Mouse (Mus musculus) MEL (cell line): ENCODE data around the gene Kansl1. TPM values are rescaled to one million over a fixed set of nuclear protein-coding genes. Genes with fewer than 3 reads are reported as not detected.
A peak's percentile ranks its signal among the peaks of the same experiment; 100 is the strongest.

Experiments used
- DNase-seq: peaks from one replicate; pipeline ENCODE4 v3.0.0; 2011; ENCODE audit warnings: low read depth, low spot score
- H3K27ac ChIP-seq: 2 replicates; pipeline ENCODE4 v1.5.1; 2012; ENCODE audit warnings: low read depth, mild to moderate bottlenecking, control low read depth, low read length, moderate library complexity; ENCODE audit not compliant: control insufficient read depth
- H3K27me3 ChIP-seq, 2 experiments: fragments of 150-350 bp in 1 of 2; sonication (generic) in 1 of 2; 2 replicates each; pipeline ENCODE4 v1.6.1; 2012; ENCODE audit warnings: low read length in 2 of 2, mild to moderate bottlenecking in 2 of 2, improper control_type of control experiment in 1 of 2, moderate library complexity in 1 of 2; ENCODE audit not compliant: insufficient read depth in 2 of 2, control insufficient read depth in 1 of 2
- H3K36me3 ChIP-seq, 2 experiments: 2 replicates each; pipeline ENCODE4 v1.6.1; 2012 to 2014; ENCODE audit warnings: low read length in 2 of 2, improper control_type of control experiment in 1 of 2, inconsistent platforms in 1 of 2, mild to moderate bottlenecking in 1 of 2; ENCODE audit not compliant: insufficient read depth in 2 of 2, control insufficient read depth in 1 of 2
- H3K4me1 ChIP-seq, 2 experiments: fragments of 150-350 bp in 1 of 2; sonication (generic) in 1 of 2; 2 replicates each; pipeline ENCODE4 v1.6.1; 2012; ENCODE audit warnings: low read length in 2 of 2, improper control_type of control experiment in 1 of 2, mild to moderate bottlenecking in 1 of 2; ENCODE audit not compliant: insufficient read depth in 2 of 2, control insufficient read depth in 1 of 2
- H3K4me3 ChIP-seq, 2 experiments: fragments of 150-350 bp in 1 of 2; sonication (generic) in 1 of 2; 2 replicates each; pipeline ENCODE4 v1.5.1; 2012; ENCODE audit warnings: low read depth in 2 of 2, low read length in 2 of 2, mild to moderate bottlenecking in 2 of 2, moderate library complexity in 2 of 2, control low read depth in 1 of 2, improper control_type of control experiment in 1 of 2; ENCODE audit not compliant: control insufficient read depth in 1 of 2, insufficient read depth in 1 of 2
- H3K79me2 ChIP-seq: 2 replicates; pipeline ENCODE4 v1.6.1; 2012; ENCODE audit warnings: mild to moderate bottlenecking, low read length, moderate library complexity; ENCODE audit not compliant: control insufficient read depth, poor library complexity, insufficient read depth
- H3K9ac ChIP-seq: 2 replicates; pipeline ENCODE4 v1.6.1; 2012; ENCODE audit warnings: low read depth, mild to moderate bottlenecking, control low read depth, low read length, moderate library complexity; ENCODE audit not compliant: control insufficient read depth, poor library complexity, severe bottlenecking
- H3K9me3 ChIP-seq: fragments of 150-350 bp; sonication (generic); replicated peaks from 2 replicates; pipeline ENCODE4 v1.6.1; 2012; ENCODE audit warnings: mild to moderate bottlenecking, low read length, improper control_type of control experiment, moderate library complexity; ENCODE audit not compliant: insufficient read depth
- CHD2 ChIP-seq: IDR thresholded peaks from 2 replicates; pipeline ENCODE4 v1.6.1; 2011; ENCODE audit warnings: low read length, improper control_type of control experiment
- CTCF ChIP-seq, 3 experiments: IDR thresholded peaks in 2 of 3; conservative IDR thresholded peaks in 1 of 3; 2 replicates each; pipeline ENCODE4 v1.5.1; 2011 to 2012; ENCODE audit warnings: low read length in 3 of 3, low read depth in 2 of 3, mild to moderate bottlenecking in 2 of 3, improper control_type of control experiment in 1 of 3, inconsistent platforms in 1 of 3, mixed read lengths in 1 of 3, moderate library complexity in 1 of 3; ENCODE audit not compliant: control insufficient read depth in 1 of 3, insufficient read depth in 1 of 3, poor library complexity in 1 of 3, severe bottlenecking in 1 of 3
- ELF1 ChIP-seq: IDR thresholded peaks from 2 replicates; pipeline ENCODE4 v1.6.1; 2014; ENCODE audit warnings: low read depth, mild to moderate bottlenecking, inconsistent platforms, low read length, improper control_type of control experiment, moderate library complexity
- EP300 ChIP-seq, 2 experiments: IDR thresholded peaks; 2 replicates each; pipeline ENCODE4 v1.6.1; 2011; ENCODE audit warnings: improper control_type of control experiment in 2 of 2, low read length in 2 of 2, low read depth in 1 of 2, mild to moderate bottlenecking in 1 of 2
- ETS1 ChIP-seq: IDR thresholded peaks from 2 replicates; pipeline ENCODE4 v1.6.1; 2012; ENCODE audit warnings: low read depth, mild to moderate bottlenecking, inconsistent platforms, low read length, improper control_type of control experiment, moderate library complexity
- GABPA ChIP-seq: IDR thresholded peaks from 2 replicates; pipeline ENCODE4 v1.6.1; 2012; ENCODE audit warnings: low read depth, mild to moderate bottlenecking, inconsistent platforms, low read length, improper control_type of control experiment, moderate library complexity
- GATA1 ChIP-seq: IDR thresholded peaks from 2 replicates; pipeline ENCODE4 v1.6.1; 2011; ENCODE audit warnings: low read depth, low read length, improper control_type of control experiment
- HCFC1 ChIP-seq: IDR thresholded peaks from 2 replicates; pipeline ENCODE4 v1.6.1; 2012; ENCODE audit warnings: low read depth, mild to moderate bottlenecking, inconsistent platforms, low read length, improper control_type of control experiment, moderate library complexity
- JUND ChIP-seq: IDR thresholded peaks from 2 replicates; pipeline ENCODE4 v1.6.1; 2011; ENCODE audit warnings: low read depth, mild to moderate bottlenecking, improper control_type of control experiment, low read length
- KAT2A ChIP-seq: conservative IDR thresholded peaks from 2 replicates; pipeline ENCODE4 v1.6.1; 2012; ENCODE audit warnings: low read depth, low read length, improper control_type of control experiment, inconsistent platforms
- MAZ ChIP-seq: IDR thresholded peaks from 2 replicates; pipeline ENCODE4 v1.6.1; 2012; ENCODE audit warnings: low read depth, mild to moderate bottlenecking, inconsistent platforms, low read length, improper control_type of control experiment
- MEF2A ChIP-seq: IDR thresholded peaks from 2 replicates; pipeline ENCODE4 v1.6.1; 2014; ENCODE audit warnings: low read depth, mild to moderate bottlenecking, inconsistent platforms, low read length, improper control_type of control experiment; ENCODE audit not compliant: poor library complexity, insufficient replicate concordance, severe bottlenecking; ENCODE audit errors: extremely low read depth
- MXI1 ChIP-seq: IDR thresholded peaks from 2 replicates; pipeline ENCODE4 v1.6.1; 2011; ENCODE audit warnings: mild to moderate bottlenecking, low read depth, low read length, improper control_type of control experiment
- MYC ChIP-seq: IDR thresholded peaks from 2 replicates; pipeline ENCODE4 v1.6.1; 2011; ENCODE audit warnings: low read depth, mild to moderate bottlenecking, low read length, improper control_type of control experiment, moderate library complexity
- NELFE ChIP-seq: IDR thresholded peaks from 2 replicates; pipeline ENCODE4 v1.6.1; 2011; ENCODE audit warnings: low read depth, low read length, improper control_type of control experiment
- POLR2A ChIP-seq, 2 experiments: IDR thresholded peaks; 2 replicates each; pipeline ENCODE4 v1.6.1; 2011 to 2012; ENCODE audit warnings: low read length in 2 of 2, mild to moderate bottlenecking in 2 of 2, control low read depth in 1 of 2, improper control_type of control experiment in 1 of 2, low read depth in 1 of 2, moderate library complexity in 1 of 2; ENCODE audit not compliant: control insufficient read depth in 1 of 2, insufficient read depth in 1 of 2, poor library complexity in 1 of 2
- POLR2AphosphoS2 ChIP-seq: IDR thresholded peaks from 2 replicates; pipeline ENCODE4 v1.6.1; 2011; ENCODE audit warnings: low read length, improper control_type of control experiment
- POLR2AphosphoS5 ChIP-seq: IDR thresholded peaks from 2 replicates; pipeline ENCODE4 v1.6.1; 2012; ENCODE audit warnings: low read depth, borderline replicate concordance, mild to moderate bottlenecking, inconsistent platforms, low read length, moderate library complexity, mixed read lengths
- RAD21 ChIP-seq: IDR thresholded peaks from 2 replicates; pipeline ENCODE4 v1.6.1; 2011; ENCODE audit warnings: mild to moderate bottlenecking, low read depth, low read length, improper control_type of control experiment
- RCOR1 ChIP-seq: IDR thresholded peaks from 2 replicates; pipeline ENCODE4 v1.6.1; 2012; ENCODE audit warnings: low read depth, mild to moderate bottlenecking, inconsistent platforms, low read length, improper control_type of control experiment
- SIN3A ChIP-seq: IDR thresholded peaks from 2 replicates; pipeline ENCODE4 v1.6.1; 2012; ENCODE audit warnings: low read length, improper control_type of control experiment, inconsistent platforms
- TAL1 ChIP-seq: IDR thresholded peaks from 2 replicates; pipeline ENCODE4 v1.6.1; 2012; ENCODE audit warnings: mild to moderate bottlenecking, inconsistent platforms, low read length, moderate library complexity, mixed read lengths
- TBP ChIP-seq: IDR thresholded peaks from 2 replicates; pipeline ENCODE4 v1.8.0; 2011; ENCODE audit warnings: low read depth, low read length, improper control_type of control experiment
- TCF12 ChIP-seq: IDR thresholded peaks from 2 replicates; pipeline ENCODE4 v1.6.1; 2014; ENCODE audit warnings: low read depth, mild to moderate bottlenecking, inconsistent platforms, low read length, improper control_type of control experiment, moderate library complexity
- UBTF ChIP-seq: IDR thresholded peaks from 2 replicates; pipeline ENCODE4 v1.6.1; 2012; ENCODE audit warnings: low read depth, mild to moderate bottlenecking, inconsistent platforms, low read length, improper control_type of control experiment, moderate library complexity, borderline replicate concordance; ENCODE audit not compliant: insufficient read depth
- ZKSCAN1 ChIP-seq: IDR thresholded peaks from 2 replicates; pipeline ENCODE4 v1.6.1; 2012; ENCODE audit warnings: low read depth, mild to moderate bottlenecking, inconsistent platforms, low read length, improper control_type of control experiment, moderate library complexity
- ZMIZ1 ChIP-seq: IDR thresholded peaks from 2 replicates; pipeline ENCODE4 v1.6.1; 2012; ENCODE audit warnings: low read depth, mild to moderate bottlenecking, inconsistent platforms, low read length, improper control_type of control experiment, moderate library complexity
- ZNF384 ChIP-seq: IDR thresholded peaks from 2 replicates; pipeline ENCODE4 v1.6.1; 2012; ENCODE audit warnings: low read depth, mild to moderate bottlenecking, inconsistent platforms, low read length, improper control_type of control experiment
- polyA plus RNA-seq, 2 experiments: library from polyadenylated mRNA; stranded (reverse) in 1 of 2; unstranded in 1 of 2; fragments of >175 nt in 1 of 2; fragments of >200 nt in 1 of 2; gene quantifications; 2 replicates each; pipeline versions ENCODE4 v1.2.1 to v1.2.4; 2012; ENCODE audit warnings: low replicate concordance in 2 of 2, low read depth in 1 of 2; ENCODE audit not compliant: insufficient read length in 2 of 2, insufficient read depth in 1 of 2, missing spikeins in 1 of 2
- total RNA-seq: library from RNA; depleted of rRNA; stranded (reverse); fragments of 300-350 nt; gene quantifications from 2 replicates; pipeline ENCODE4 v1.2.3, GENCODE M21; 2012

Gene Kansl1
- total and polyA plus RNA-seq, 3 experiments = 14.9 to 76.3 (median 56.4) TPM

DNA sequence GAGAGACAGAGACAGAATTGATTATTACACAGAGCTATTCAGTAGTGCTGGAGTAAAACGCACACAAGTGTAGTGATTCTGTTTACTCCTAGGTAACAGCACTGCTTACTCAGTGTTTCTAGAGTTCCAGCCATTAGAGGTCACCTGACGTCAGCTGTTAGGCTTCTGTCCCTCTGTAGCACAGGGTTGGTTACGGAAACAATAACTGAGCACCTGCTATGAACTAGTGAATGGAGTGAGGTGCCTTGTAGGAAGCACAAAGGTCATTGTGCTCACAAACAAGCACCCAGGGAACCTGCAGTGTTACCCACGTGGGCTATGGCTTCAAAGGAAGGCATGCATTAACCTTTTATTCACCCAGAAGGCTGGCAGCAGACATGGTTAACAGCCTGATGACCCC, 10.8 kb upstream of the Kansl1 start:
- no peaks in the 10 kb centered on the region for H3K4me1 ChIP-seq
- H3K9me3 ChIP-seq = no peaks in the 10 kb centered on the region
- peaks cover 2 to 4% of the 10 kb centered on the region in 2 experiments; a peak in 2 of 4 replicates for H3K27me3 ChIP-seq
- H3K79me2 ChIP-seq = no peaks in the 10 kb centered on the region
- TF ChIP-seq ZNF384 (no peak), TCF12 (no peak), GATA1 (no peak), HCFC1 (no peak), POLR2AphosphoS2 (no peak), RCOR1 (no peak), MYC (no peak), SIN3A (no peak), KAT2A (no peak), RAD21 (no peak), CTCF (IDR thresholded peaks at IDR 0.05 in 2 of 3, conservative IDR thresholded peaks at IDR 0.05 in 1 of 3; ENCODE audit: control insufficient read depth in 1 of 3, insufficient read depth in 1 of 3, low read depth in 2 of 3, low read length in 3 of 3, poor library complexity in 1 of 3, severe bottlenecking in 1 of 3) (no peak)
- no peak for DNase-seq
- H3K27ac ChIP-seq = no peak overlapping the region
- H3K36me3 ChIP-seq = no peaks in the 10 kb centered on the region
- no peak overlapping the region for H3K9ac ChIP-seq
- no peak overlapping the region for H3K4me3 ChIP-seq

DNA sequence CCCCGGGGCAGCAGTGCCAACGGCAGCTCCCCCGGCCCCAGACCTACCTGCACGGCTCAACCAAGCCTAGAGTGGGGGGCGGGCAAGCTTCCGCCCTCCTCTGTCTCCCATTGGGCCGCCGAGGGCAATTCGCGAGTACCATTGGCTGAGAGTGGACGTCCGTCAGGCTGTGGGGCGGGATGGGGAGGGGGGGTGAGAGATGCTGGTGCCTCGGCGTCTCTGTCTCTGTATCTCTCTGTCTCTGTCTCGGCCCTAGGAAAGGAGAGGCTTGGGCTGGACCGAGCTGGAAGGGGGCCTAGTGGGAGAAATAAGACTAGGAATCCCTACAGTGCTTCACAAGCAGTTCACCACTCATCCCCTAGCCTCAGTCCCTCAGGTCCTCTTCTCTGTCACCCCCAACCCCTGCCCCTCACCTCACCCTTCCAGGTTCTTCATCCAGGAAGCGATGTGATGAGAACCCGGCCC, 742 bp upstream of the Kansl1 start:
- H3K9me3 ChIP-seq = no peaks in the 10 kb centered on the region
- H3K4me3 ChIP-seq = peak overlapping the region; percentile 73 to 88
- peak overlapping the region; percentile 31; the same call in 1 of the 2 replicates for H3K27ac ChIP-seq
- H3K9ac ChIP-seq = peak overlapping the region; percentile 80
- peaks cover 0 to 23% of the 10 kb centered on the region in 2 experiments for H3K36me3 ChIP-seq
- H3K4me1 ChIP-seq = peaks cover 3 to 5% of the 10 kb centered on the region in 2 experiments
- peaks cover 0 to 6% of the 10 kb centered on the region in 2 experiments; a peak in 3 of 4 replicates for H3K27me3 ChIP-seq
- peak; percentile 97 for TF ChIP-seq MAZ
- TF ChIP-seq TBP = peak; percentile 76
- no peak for TF ChIP-seq POLR2AphosphoS5
- TF ChIP-seq JUND = no peak
- TF ChIP-seq POLR2A (IDR thresholded peaks at IDR 0.05; ENCODE audit: control insufficient read depth in 1 of 2, insufficient read depth in 1 of 2, low read depth in 1 of 2, low read length in 2 of 2, poor library complexity in 1 of 2) = peak; percentile 68 to 77
- peak; percentile 79; the same call in 1 of the 2 replicates for TF ChIP-seq HCFC1
- TF ChIP-seq ZKSCAN1 = no peak
- no peak for TF ChIP-seq KAT2A
- 0 out of 2 replicates have a peak, but pooled peaks have one; percentile 20 for TF ChIP-seq RCOR1
- peak; percentile 69 for TF ChIP-seq ELF1
- peak; percentile 66 for TF ChIP-seq CHD2
- no peak for TF ChIP-seq EP300 (IDR thresholded peaks at IDR 0.05; ENCODE audit: low read depth in 1 of 2, low read length in 2 of 2)
- no peak for TF ChIP-seq GABPA
- TF ChIP-seq GATA1 = no peak
- TF ChIP-seq UBTF = 0 out of 2 replicates have a peak, but pooled peaks have one; percentile 42
- no peak for TF ChIP-seq TAL1
- TF ChIP-seq SIN3A = peak; percentile 55; the same call in 1 of the 2 replicates
- 0 out of 2 replicates have a peak, but pooled peaks have one; percentile 27 for TF ChIP-seq MXI1
- TF ChIP-seq ETS1 = no peak
- no peak for TF ChIP-seq RAD21
- peak; percentile 51; the same call in 1 of the 2 replicates for TF ChIP-seq ZMIZ1
- peak; percentile 38; the same call in 1 of the 2 replicates for TF ChIP-seq TCF12
- TF ChIP-seq MEF2A = no peak
- no peak for TF ChIP-seq MYC
- TF ChIP-seq NELFE = peak; percentile 59
- peak; percentile 98 for DNase-seq
- H3K79me2 ChIP-seq = peaks cover 13% of the 10 kb centered on the region
